Mouse (Mus musculus): ENCODE measurements at regions not wholly inside any gene's neighbourhood (a gene's known extent, or its start where the extent isn't known, plus 50 kb on each side); places are given as distances from the start of the nearest gene placed in this dataset.

DNA sequence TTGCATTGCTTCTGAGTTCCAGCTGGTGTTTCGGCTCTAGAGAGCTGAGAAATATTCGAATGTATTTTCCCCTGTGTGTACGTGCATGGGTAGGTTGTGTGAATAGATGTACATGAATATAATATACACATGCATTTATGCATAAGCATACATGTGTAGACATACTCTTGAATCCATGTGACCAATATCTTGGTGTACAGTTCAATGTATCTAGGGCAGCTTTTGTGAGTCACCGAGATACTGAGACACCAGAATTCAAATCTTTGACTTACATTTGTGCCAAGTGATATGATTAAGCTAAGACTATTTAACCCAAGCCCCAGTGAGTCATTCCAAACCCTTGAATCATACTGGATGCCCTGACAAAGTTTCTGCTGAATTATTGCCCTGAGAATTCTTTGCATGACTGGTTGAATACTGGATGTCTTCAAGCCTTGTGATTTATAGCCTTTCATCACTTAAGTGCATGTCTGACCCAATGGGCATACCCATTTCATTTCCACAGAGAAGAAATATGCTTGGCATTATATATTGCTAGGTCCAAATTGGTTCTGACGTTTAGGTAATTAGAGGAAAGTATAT, 103.3 kb upstream of the Tsc22d2 start:
- no peak for DNase-seq (ENCODE audit: low read depth, low spot score)

DNA sequence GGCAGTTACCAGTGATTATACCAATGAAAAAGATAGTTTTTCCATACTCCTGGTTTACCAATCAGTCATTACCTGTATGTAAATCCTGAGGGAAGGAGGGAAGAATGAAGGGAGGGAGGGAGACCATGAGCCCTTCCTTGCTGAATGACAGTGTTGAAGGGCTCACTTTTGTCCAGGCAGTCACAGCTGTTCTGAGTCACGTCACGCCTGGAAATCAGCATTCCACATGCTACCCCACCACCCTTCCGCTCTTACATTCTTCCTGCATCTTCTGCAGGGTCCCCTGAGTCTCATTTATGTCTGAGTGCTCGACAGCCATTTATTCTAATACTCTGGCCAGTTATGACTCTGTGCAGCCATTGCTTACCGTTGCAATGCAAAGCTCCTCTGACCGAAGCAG, 101.9 kb upstream of the Tsc22d2 start:
- no peak for DNase-seq (ENCODE audit: low read depth, low spot score)

DNA sequence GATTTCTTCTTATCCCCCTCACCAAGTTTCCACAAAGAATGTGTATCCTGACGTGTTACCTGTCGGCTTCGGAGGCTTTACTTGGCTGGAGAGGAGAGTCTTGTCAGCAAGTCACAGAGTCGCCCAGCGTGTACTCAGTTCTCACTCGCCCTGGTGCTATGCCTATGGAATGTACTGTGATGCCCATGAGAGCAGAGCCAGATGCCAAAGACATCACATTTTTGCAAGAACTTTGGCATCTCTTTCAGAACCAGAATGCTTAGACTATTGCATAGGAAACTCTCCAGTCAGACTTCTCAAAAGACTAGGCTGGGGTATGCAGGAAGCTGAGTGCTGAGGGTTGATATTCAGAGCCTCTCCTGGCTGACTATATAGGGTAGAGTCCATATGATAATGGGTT, 99.3 kb upstream of the Tsc22d2 start:
- DNase-seq (ENCODE audit: low read depth, low spot score) = no peak

DNA sequence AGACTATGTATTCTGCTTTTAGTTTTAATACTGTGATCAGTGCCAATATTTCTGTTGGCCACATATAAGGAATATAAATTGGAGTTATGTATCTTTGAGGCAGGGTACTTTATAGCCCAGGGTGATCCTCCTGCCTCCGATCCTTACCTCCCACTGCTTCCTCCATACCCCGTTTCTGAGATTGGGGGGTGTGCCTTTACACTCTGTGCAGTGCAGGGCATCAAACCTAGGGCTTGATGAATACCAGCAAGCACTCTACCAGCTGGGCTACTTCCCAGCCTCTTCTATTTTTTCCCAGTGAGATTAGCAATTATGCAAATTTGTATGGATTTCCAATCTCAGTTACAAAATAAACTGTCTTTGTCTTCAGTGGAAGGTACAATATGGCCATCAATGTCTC, 97.3 kb upstream of the Tsc22d2 start:
- no peak for DNase-seq (ENCODE audit: low read depth, low spot score)

DNA sequence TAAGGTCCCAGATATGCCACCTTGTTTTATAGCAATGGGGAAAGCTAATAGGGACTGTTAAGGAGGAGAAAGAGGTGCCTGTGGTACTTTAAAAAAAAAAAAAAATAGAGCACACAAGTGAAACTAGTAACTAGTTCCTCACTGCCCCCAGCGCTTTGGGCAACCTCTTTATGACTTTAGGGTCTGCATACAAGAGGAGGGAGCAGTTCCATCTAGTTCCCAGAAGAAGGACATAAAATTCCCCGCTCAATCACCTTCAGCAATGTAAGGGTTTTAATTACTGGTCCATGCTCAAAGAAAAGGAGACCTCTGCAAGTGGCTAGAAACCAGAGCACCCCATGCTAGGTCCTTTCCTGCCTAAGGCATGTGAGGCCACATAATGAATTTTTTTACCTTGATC, 95.8 kb upstream of the Tsc22d2 start:
- DNase-seq (ENCODE audit: low read depth, low spot score) = no peak

DNA sequence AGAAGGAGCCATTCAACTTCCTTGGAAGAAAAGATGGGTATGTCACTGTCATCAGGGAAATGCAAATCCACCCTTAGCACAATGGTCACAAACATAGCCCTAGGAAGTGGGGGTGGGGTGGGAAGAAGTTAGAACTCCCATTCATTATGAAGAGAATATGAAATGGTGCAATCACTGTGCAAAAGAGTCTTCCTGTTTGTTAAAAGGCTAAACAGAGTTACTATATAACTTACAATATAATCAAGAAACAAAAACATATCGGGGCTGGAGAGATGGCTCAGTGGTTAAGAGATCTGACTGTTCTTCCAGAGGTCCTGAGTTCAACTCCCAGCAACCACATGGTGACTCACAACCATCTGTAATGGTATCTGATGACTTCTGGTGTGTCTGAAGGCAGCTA, 95.1 kb upstream of the Tsc22d2 start:
- no peak for DNase-seq (ENCODE audit: low read depth, low spot score)

DNA sequence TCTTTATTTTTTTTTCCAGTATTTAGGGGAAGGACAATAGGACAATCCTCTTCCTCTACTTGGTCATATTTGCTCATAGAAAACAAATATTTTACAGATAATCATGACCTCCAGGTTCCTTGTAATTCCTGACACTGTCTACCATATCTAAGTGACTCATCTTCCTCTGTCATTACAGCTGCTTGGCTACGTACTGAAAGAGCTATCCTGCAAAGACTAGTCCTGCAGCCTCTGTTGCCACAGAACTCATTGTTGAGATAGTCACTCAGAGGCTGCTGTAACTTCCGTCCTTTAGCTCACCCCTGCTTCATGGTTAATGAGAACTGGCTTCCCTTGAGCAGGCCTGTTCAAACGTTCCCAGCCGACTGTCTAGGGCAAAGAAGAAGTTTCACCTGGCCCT, 93.7 kb upstream of the Tsc22d2 start:
- DNase-seq (ENCODE audit: low read depth, low spot score) = no peak

DNA sequence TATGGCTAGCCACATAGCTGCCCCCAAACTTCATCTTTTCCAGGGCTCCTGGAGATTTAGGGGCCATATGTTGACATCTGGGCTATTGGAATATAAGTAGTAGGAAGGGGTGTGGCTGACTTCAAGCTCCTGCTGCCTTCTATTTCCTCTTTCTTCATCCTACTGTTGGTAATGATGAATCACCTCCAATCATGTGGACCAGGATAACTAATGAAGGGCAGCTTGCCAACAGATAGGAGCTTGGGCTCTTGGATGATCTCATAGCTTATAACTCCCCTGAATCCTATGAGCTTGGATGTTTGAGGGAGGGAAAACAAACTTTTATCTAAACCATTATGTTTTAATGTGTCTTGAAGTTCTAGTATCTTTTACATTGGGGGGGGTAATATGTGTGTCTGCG, 92.2 kb upstream of the Tsc22d2 start:
- DNase-seq (ENCODE audit: low read depth, low spot score) = no peak

DNA sequence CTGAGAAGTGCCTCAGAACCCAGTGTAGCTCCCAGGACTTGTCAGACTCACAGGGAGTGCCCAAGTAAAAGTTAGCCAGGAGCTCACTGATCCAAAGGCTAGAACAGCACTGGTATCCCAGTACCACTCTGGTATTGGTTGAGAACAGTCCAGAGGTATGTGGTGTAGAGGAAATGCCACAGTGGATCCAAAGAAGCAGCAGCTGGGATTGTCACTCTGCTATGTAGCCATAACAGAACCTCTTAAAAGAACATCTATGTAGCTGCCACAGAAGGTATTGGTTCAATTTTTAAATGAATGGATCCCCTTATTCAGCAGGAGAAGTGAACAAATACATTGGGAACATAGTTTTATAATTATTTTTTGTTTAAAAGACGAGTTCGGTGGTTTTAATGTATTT, 86.8 kb upstream of the Tsc22d2 start:
- no peak for DNase-seq (ENCODE audit: low read depth, low spot score)

DNA sequence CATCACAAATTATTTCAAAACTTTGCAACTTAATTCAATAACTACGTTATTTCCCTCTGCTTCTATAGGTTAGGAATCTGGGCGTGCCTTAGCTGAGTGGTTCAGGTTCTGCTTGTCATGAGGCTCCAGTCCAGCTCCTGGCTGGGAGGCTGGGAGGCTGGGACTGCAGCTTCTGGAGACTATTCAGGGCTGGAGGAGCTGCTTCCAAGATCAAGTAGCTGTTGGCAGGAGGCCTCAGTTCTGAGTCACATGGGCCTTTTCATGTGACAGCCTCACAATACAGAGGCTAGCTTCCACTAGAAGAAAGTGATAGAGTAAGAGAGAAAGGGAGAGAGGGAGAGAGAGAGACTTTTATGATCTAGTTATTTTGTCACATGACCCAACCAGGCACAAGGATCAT, 84.3 kb upstream of the Tsc22d2 start:
- DNase-seq (ENCODE audit: low read depth, low spot score) = no peak

DNA sequence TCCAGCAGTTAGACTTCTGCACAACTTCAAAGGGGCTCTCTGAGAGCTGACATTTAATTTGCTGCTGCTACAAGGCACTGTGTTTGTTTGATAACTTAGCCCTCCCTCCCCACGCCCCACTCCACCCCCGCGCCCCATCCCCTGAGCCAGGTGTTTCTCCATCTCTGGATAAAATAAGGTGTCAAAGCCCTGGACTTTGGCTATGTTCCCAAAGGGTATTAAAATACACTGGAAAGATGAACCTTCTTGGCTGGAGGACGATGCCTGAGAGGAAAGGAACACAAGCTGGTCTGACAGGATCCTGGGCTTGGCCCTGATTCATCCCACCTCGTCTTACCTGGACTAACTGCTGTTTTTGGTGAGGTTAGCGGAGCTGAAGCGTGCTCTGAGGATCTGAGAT, 80.5 kb upstream of the Tsc22d2 start:
- no peak for DNase-seq (ENCODE audit: low read depth, low spot score)

DNA sequence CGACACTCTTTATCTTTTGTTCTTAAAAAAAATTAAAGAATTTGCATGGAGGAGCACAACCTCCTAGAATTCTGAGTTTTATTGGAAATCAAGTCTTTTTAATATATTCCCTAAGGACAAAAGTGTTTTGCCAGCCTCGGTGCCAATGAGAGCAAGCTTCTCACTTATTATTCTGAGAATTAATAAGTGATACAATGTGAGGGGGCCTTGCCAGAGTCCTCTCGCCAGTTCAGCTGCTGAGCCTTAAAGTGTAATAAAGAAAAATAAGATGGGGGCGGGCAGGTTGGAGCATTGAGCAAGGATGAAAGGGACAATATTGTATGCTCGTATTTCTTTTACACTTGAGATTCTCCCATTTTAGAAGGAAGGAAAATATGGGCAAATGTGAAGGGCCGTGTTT, 79.2 kb upstream of the Tsc22d2 start:
- no peak for DNase-seq (ENCODE audit: low read depth, low spot score)

DNA sequence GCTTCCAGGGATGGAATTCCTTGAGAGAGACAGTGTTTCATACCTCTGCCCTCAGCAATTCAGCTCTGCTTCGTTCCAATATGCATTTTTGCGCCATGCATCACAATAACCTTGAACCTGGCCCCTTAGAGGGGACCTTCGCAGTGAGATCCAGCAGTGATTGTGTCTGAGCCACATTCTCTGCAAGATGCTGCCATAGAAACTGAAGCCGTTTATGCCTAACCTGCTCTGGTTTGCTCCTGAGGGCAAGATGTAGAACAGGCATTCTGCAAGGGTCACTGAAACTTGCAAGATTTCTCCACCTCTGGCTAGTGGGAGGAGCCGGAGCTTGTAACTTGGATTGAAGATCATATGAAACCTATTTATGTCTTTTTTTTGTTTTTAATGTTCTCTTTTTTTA, 78.4 kb upstream of the Tsc22d2 start:
- DNase-seq (ENCODE audit: low read depth, low spot score) = no peak

DNA sequence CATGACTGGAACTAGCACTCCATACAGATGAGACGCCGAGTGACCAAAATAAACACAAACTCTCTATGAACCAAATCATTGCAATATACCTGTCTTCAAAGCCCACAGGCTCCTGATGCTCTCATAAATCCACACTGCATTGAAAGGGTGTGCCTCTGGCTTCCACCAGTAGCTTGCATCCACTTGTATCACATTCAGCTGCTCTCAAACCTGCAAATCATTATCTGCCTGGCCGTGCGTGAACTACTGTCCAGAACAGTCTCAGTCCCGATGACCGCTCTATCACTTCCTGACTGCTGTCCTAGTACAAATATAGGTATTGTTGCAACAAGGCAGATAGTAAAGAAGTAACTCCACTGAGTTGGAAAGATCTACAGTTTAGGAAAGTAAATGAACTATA, 77.9 kb upstream of the Tsc22d2 start:
- DNase-seq (ENCODE audit: low read depth, low spot score) = no peak

DNA sequence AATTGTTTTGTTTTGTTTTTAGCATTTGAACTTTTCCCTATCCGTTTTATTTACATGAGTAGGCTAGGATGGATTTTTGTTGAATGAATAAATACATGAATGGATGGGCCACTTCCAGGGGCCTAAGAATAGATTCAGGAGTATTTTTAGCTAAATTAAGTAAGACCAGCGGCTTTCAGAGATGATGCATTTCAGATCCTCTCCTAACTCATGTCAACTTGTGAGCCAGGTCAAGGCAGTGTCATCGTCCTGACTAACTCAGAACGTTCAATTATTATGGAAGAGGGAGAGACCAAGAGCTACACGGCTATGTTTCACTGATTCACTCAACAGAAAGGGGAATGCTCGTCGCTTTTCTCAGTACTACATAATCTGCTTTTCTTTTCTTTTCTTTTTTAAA, 75.5 kb upstream of the Tsc22d2 start:
- no peak for DNase-seq (ENCODE audit: low read depth, low spot score)

DNA sequence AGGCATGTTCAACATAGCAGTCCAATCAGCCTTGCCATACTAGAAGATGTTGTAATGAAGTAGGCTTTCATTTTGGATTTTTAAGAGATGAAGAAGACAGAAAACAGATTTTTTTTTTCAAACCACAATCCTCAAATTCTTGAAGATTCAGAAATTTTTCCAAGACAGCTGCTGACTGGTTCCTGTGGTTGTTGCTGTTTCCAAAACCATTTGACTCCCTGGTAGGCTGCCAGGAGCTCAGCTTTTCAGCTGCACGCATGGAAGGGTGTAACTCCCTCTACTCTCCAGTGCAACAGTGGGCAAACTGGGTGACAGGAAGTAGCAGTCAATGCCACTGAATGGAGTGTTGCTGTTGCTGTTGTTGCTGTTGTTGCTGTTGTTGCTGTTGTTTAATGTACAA, 72.4 kb upstream of the Tsc22d2 start:
- no peak for DNase-seq (ENCODE audit: low read depth, low spot score)

DNA sequence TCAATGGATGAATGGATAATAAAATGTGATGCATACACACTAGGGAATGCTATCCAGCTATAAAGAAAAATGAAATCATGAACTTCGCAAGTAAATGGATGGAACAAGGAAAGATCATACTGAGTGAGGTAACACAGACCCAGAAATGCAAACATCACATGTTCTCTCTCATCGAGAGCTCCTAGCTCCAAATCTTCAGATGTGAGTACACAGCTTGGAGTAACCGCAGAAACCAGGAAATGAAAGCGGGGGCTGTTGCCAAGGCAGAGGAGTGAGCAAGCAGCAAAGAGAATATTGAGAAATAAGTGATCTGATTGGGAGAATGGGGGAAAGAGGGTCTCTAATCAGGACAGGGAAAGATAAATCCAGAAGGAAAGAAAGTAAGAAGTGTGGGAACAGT, 52.0 kb upstream of the Tsc22d2 start:
- no peak for DNase-seq (ENCODE audit: low read depth, low spot score)

DNA sequence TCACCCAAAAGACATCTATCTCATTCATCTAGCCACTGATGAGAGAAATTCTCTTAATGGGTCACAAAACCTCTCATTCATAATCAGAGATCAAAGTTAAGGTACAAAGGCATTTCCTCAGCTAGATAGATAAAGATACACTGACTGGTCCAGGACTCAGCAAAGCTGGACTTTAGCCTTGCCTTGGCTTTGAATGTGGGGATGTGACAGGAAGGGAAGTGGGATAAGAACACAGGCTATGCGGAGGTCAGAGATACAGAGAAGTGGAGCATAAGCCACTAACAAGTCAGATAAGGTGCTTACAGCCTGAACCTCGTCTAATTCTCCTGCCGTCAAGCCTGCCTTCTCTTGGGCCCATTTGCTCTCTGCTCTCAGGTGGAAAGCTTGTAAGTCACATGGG, 50.0 kb upstream of the Tsc22d2 start:
- DNase-seq (ENCODE audit: low read depth, low spot score) = no peak
